Mouse (Mus musculus): ENCODE data around the gene Hcn2.
A peak's percentile ranks its signal among the peaks of the same experiment; 100 is the strongest.
"Not testable (repeated sequence)": the region's sequence is repeated elsewhere in the genome, so short reads cannot be mapped to it uniquely, and the experiment has no call there.

Gene Hcn2

GRCm38 (mm10) chr10:79687513-79687912, 28.9 kb upstream of the Hcn2 start:
- no peak for DNase-seq (ENCODE audit: low spot score)

GRCm38 (mm10) chr10:79688720-79689119, 27.7 kb upstream of the Hcn2 start, which contains the start of gene Gzmm:
Gene Gzmm (plus strand): TSS chr10:79689020.
- no peak for DNase-seq (ENCODE audit: low spot score)

GRCm38 (mm10) chr10:79689178-79689577, 27.3 kb upstream of the Hcn2 start:
- DNase-seq (ENCODE audit: low spot score): no peak

- DNase-seq (ENCODE audit: low spot score): no peak
Observed at GRCm38 (mm10) chr10:79691986-79692548, 24.4 kb upstream of the Hcn2 start.

GRCm38 (mm10) chr10:79693580-79694378, 22.7 kb upstream of the Hcn2 start:
- no peak for DNase-seq (ENCODE audit: low spot score)

GRCm38 (mm10) chr10:79694379-79694655, 22.1 kb upstream of the Hcn2 start:
- no peak for DNase-seq (ENCODE audit: low spot score)

GRCm38 (mm10) chr10:79695231-79696128, 21.0 kb upstream of the Hcn2 start:
- DNase-seq (ENCODE audit: low spot score): peak; percentile 89

GRCm38 (mm10) chr10:79696129-79696651, 20.2 kb upstream of the Hcn2 start:
- DNase-seq (ENCODE audit: low spot score): no peak

GRCm38 (mm10) chr10:79697916-79698315, 18.5 kb upstream of the Hcn2 start:
- no peak for DNase-seq (ENCODE audit: low spot score)

GRCm38 (mm10) chr10:79698459-79698858, 18.0 kb upstream of the Hcn2 start:
- no peak for DNase-seq (ENCODE audit: low spot score)

GRCm38 (mm10) chr10:79700676-79701075, 15.8 kb upstream of the Hcn2 start:
- no peak for DNase-seq (ENCODE audit: low spot score)

GRCm38 (mm10) chr10:79701443-79702129, 14.8 kb upstream of the Hcn2 start:
- DNase-seq (ENCODE audit: low spot score): no peak

- not testable (repeated sequence) for DNase-seq (ENCODE audit: low spot score)
Observed at GRCm38 (mm10) chr10:79702970-79703369, 13.5 kb upstream of the Hcn2 start.

GRCm38 (mm10) chr10:79703541-79703940, 12.9 kb upstream of the Hcn2 start:
- DNase-seq (ENCODE audit: low spot score): no peak

- peak; percentile 98 for DNase-seq (ENCODE audit: low spot score)
Observed at GRCm38 (mm10) chr10:79704065-79704969, 12.1 kb upstream of the Hcn2 start, which contains the start of gene Bsg. Gene Bsg (plus strand): TSS chr10:79704491.

- DNase-seq (ENCODE audit: low spot score): no peak
Observed at GRCm38 (mm10) chr10:79704970-79705360, 11.5 kb upstream of the Hcn2 start.

GRCm38 (mm10) chr10:79705951-79706350, 10.5 kb upstream of the Hcn2 start:
- no peak for DNase-seq (ENCODE audit: low spot score)

GRCm38 (mm10) chr10:79706406-79707094, 9.9 kb upstream of the Hcn2 start:
- no peak for DNase-seq (ENCODE audit: low spot score)

- no peak for DNase-seq (ENCODE audit: low spot score)
Observed at GRCm38 (mm10) chr10:79707162-79707561, 9.3 kb upstream of the Hcn2 start.

GRCm38 (mm10) chr10:79707759-79708158, 8.7 kb upstream of the Hcn2 start:
- no peak for DNase-seq (ENCODE audit: low spot score)
